Mouse (Mus musculus) stomach, postnatal 0 days (tissue): ENCODE data around the gene Tnfrsf25. TPM values are rescaled to one million over a fixed set of nuclear protein-coding genes. Genes with fewer than 3 reads are reported as not detected.

ENCODE experiments used
- ATAC-seq: fragments of 200-750 bp; cut with Nextera tagmentation; 2 replicates; pipeline ENCODE4 v1.8.0; 2017; ENCODE audit not compliant: low FRiP score, low TSS enrichment
- DNase-seq: peaks from one replicate; pipeline ENCODE4 v3.0.0-alpha.2; 2016; ENCODE audit warnings: low spot score
- H3K27ac ChIP-seq: fragments of 300-500 bp; sonication (generic); replicated peaks from 2 replicates; pipeline ENCODE4 v1.5.1; 2014; ENCODE audit warnings: mild to moderate bottlenecking, control low read depth
- H3K27me3 ChIP-seq: fragments of 300-500 bp; sonication (generic); 2 replicates; pipeline ENCODE4 v1.6.1; 2014; ENCODE audit warnings: low read length; ENCODE audit not compliant: control insufficient read depth, insufficient read depth
- H3K36me3 ChIP-seq: fragments of 300-500 bp; sonication (generic); 2 replicates; pipeline ENCODE4 v1.6.1; 2014; ENCODE audit warnings: low read length, mixed read lengths; ENCODE audit not compliant: control insufficient read depth, insufficient read depth
- H3K4me1 ChIP-seq: fragments of 300-500 bp; sonication (generic); replicated peaks from 2 replicates; pipeline ENCODE4 v1.6.1; 2014; ENCODE audit warnings: antibody characterized with exemption; ENCODE audit not compliant: control insufficient read depth, insufficient read depth
- H3K4me2 ChIP-seq: fragments of 300-500 bp; sonication (generic); replicated peaks from 2 replicates; pipeline ENCODE4 v1.6.1; 2014; ENCODE audit warnings: low read depth, mild to moderate bottlenecking, control low read depth, moderate library complexity
- H3K4me3 ChIP-seq: fragments of 300-500 bp; sonication (generic); 2 replicates; pipeline ENCODE4 v1.5.1; 2014; ENCODE audit warnings: low read depth, low read length, control low read depth
- H3K9ac ChIP-seq: fragments of 300-500 bp; sonication (generic); 2 replicates; pipeline ENCODE4 v1.6.1; 2014; ENCODE audit warnings: mild to moderate bottlenecking, low read length, control low read depth, mixed read lengths
- H3K9me3 ChIP-seq: fragments of 300-500 bp; sonication (generic); 2 replicates; pipeline ENCODE4 v1.6.1; 2016; ENCODE audit warnings: low read length; ENCODE audit not compliant: control insufficient read depth
- CTCF ChIP-seq: IDR thresholded peaks from 2 replicates; pipeline ENCODE4 v1.5.1; 2016; ENCODE audit warnings: antibody characterized with exemption, low read depth, mild to moderate bottlenecking, moderate library complexity
- EP300 ChIP-seq: optimal IDR thresholded peaks from 2 replicates; pipeline ENCODE3; 2016; ENCODE audit warnings: antibody characterized with exemption
- WGBS: fragments of 180-500 bp; shearing (Covaris S2); extraction: QIAGEN DNeasy Blood & Tissue Kit; methylation state at CpG from one replicate; pipeline ENCODE4 v1.1.7; 2014; 5-methylcytosine and 5-hydroxymethylcytosine counted together
- polyA plus RNA-seq: library from polyadenylated mRNA; unstranded; fragments of >200 nt; fragmentation: Nextera tagmentation; extraction: Ambion mirVana; gene quantifications from 2 replicates; pipeline ENCODE4 v1.2.1, GENCODE M21; 2015

The Tnfrsf25 gene
- polyA plus RNA-seq, 1 experiment from 2014 or later = 0.49 TPM

DNA sequence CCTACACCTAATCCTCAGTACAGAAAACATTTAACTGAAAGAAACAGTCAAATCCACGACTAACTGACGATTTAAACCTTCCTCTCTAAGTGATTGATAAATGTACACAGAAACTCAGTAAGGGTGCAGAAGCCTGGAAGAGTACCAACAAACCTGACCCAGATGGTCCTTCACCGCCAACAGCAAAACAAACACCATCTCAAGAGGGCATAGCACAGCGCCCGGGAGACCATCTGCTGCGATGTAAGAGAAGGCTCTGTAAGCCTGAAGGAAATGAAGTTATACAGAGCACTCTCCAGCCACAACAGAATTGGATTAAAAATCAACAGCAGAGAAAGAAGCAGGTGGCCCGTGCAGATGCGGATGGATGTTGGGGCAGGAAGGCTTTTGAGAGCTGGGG is 52.3 kb downstream of the Tnfrsf25 start:
- Histone ChIP-seq H3K4me2 (no peak overlapping the region), H3K27ac (no peak overlapping the region), H3K27me3 (no peaks in the 10 kb centered on the region), H3K9me3 (no peaks in the 10 kb centered on the region), H3K36me3 (no peaks in the 10 kb centered on the region), H3K4me3 (no peak overlapping the region), H3K9ac (no peak overlapping the region), H3K4me1 (no peaks in the 10 kb centered on the region)
- 33% methylated on average over 8 of the region's 8 CpGs for WGBS
- DNase-seq (no peak), ATAC-seq (no peak)
- no peak for TF ChIP-seq CTCF
- no peak for TF ChIP-seq EP300

DNA sequence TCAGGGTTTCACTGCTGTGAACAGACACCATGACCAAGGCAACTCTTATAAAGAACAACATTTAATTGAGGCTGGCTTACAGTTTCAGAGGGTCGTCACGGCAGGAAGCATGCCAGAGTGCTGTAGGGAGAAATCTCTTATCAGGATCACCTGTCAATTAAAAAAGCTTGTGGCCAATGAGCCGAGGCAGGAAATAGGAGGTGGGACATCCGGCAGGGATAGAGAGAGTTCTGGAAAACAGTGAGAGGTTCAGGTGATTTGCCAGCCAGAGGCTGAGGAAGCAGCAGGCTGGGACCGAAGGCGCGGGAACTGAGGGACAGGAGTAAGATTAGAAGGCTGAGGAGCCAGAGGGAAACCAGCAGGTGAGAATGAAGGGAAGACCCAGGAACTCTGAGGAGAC is 53.4 kb downstream of the Tnfrsf25 start:
- H3K9ac ChIP-seq = no peak overlapping the region
- no peak for ATAC-seq
- WGBS = 73% methylated on average over 7 of the region's 7 CpGs
- TF ChIP-seq EP300 = no peak
- no peak for TF ChIP-seq CTCF
- DNase-seq = no peak
- no peaks in the 10 kb centered on the region for H3K4me1 ChIP-seq
- no peaks in the 10 kb centered on the region for H3K9me3 ChIP-seq
- no peaks in the 10 kb centered on the region for H3K36me3 ChIP-seq
- H3K27ac ChIP-seq = no peak overlapping the region
- no peaks in the 10 kb centered on the region for H3K27me3 ChIP-seq
- no peak overlapping the region for H3K4me2 ChIP-seq
- no peak overlapping the region for H3K4me3 ChIP-seq

Other genes with a start within 250 kb of the Tnfrsf25 start
- 33.0 and 34.5 TPM in 2 replicates for gene Dnajc11, start 182.2 kb upstream of the Tnfrsf25 start, polyA plus RNA-seq
- 22.2 and 23.5 TPM in 2 replicates for gene Thap3, start 126.9 kb upstream of the Tnfrsf25 start, polyA plus RNA-seq
- 12.4 and 12.7 TPM in 2 replicates for gene Phf13, start 119.7 kb upstream of the Tnfrsf25 start, polyA plus RNA-seq
- gene Klhl21, start 107.1 kb upstream of the Tnfrsf25 start, polyA plus RNA-seq = 11.2 and 11.9 TPM in 2 replicates
- 10.1 and 10.6 TPM in 2 replicates for gene Zbtb48, start 88.3 kb upstream of the Tnfrsf25 start, polyA plus RNA-seq
- 0.12 and 0.16 TPM in 2 replicates for gene Tas1r1, start 77.4 kb upstream of the Tnfrsf25 start, polyA plus RNA-seq
- gene Nol9, start 76.6 kb upstream of the Tnfrsf25 start, polyA plus RNA-seq = 11.2 and 12.0 TPM in 2 replicates
- 6.4 and 7.5 TPM in 2 replicates for gene Plekhg5, start 43.4 kb upstream of the Tnfrsf25 start, polyA plus RNA-seq
- gene Espn, start 36.4 kb downstream of the Tnfrsf25 start, polyA plus RNA-seq = 13.8 and 14.4 TPM in 2 replicates
- gene Hes2, start 42.9 kb downstream of the Tnfrsf25 start, polyA plus RNA-seq = 0.52 and 0.87 TPM in 2 replicates
- gene Acot7, start 62.2 kb downstream of the Tnfrsf25 start, polyA plus RNA-seq = 51.7 and 55.0 TPM in 2 replicates
- gene Gpr153, start 158.3 kb downstream of the Tnfrsf25 start, polyA plus RNA-seq = 6.9 and 8.4 TPM in 2 replicates
- gene Hes3, start 175.7 kb downstream of the Tnfrsf25 start, polyA plus RNA-seq = not detected in 2 replicates
- 9.6 and 10.2 TPM in 2 replicates for gene Icmt, start 181.3 kb downstream of the Tnfrsf25 start, polyA plus RNA-seq
- 0.40 and 0.46 TPM in 2 replicates for gene Rnf207, start 203.1 kb downstream of the Tnfrsf25 start, polyA plus RNA-seq
- 351 and 372 TPM in 2 replicates for gene Rpl22, start 209.8 kb downstream of the Tnfrsf25 start, polyA plus RNA-seq
- 1.3 and 1.9 TPM in 2 replicates for gene Chd5, start 222.7 kb downstream of the Tnfrsf25 start, polyA plus RNA-seq